Mouse (Mus musculus) lung, postnatal 14 days (tissue): ENCODE measurements at regions not wholly inside any gene's neighbourhood (a gene's known extent, or its start where the extent isn't known, plus 50 kb on each side); places are given as distances from the start of the nearest gene placed in this dataset.

Experiments
- DNase-seq: peaks from one replicate; pipeline ENCODE4 v3.0.0; 2021

- DNase-seq = no peak
Measured at GRCm38 (mm10) chr19:32940806-32941205, 183.5 kb downstream of the Pten start.

- DNase-seq = no peak
Measured at GRCm38 (mm10) chr19:32943594-32944230, 186.4 kb downstream of the Pten start.

- no peak for DNase-seq
Measured at GRCm38 (mm10) chr19:32947081-32947855, 190.0 kb downstream of the Pten start.

- no peak for DNase-seq
Measured at GRCm38 (mm10) chr19:32950252-32950651, 193.0 kb downstream of the Pten start.

- no peak for DNase-seq
Measured at GRCm38 (mm10) chr19:32950794-32951193, 193.5 kb downstream of the Pten start.

GRCm38 (mm10) chr19:32952425-32952824, 195.1 kb downstream of the Pten start:
- DNase-seq = no peak

- DNase-seq = peak; percentile 26
Measured at GRCm38 (mm10) chr19:32952928-32953687, 195.8 kb downstream of the Pten start.

GRCm38 (mm10) chr19:32954001-32954605, 196.8 kb downstream of the Pten start:
- DNase-seq = peak; percentile 70

GRCm38 (mm10) chr19:32954942-32955341, 197.6 kb downstream of the Pten start:
- DNase-seq = no peak

- no peak for DNase-seq
Measured at GRCm38 (mm10) chr19:32956143-32956915, 199.0 kb downstream of the Pten start.

- DNase-seq = peak; percentile 39
Measured at GRCm38 (mm10) chr19:32956916-32957558, 199.7 kb downstream of the Pten start.

GRCm38 (mm10) chr19:32958276-32958675, 201.0 kb downstream of the Pten start:
- DNase-seq = no peak

GRCm38 (mm10) chr19:32958791-32959190, 201.5 kb downstream of the Pten start:
- no peak for DNase-seq

GRCm38 (mm10) chr19:32959844-32960195, 202.5 kb downstream of the Pten start:
- DNase-seq = no peak

- DNase-seq = no peak
Measured at GRCm38 (mm10) chr19:32960196-32960947, 203.1 kb downstream of the Pten start.

- DNase-seq = no peak
Measured at GRCm38 (mm10) chr19:32961525-32961924, 204.2 kb downstream of the Pten start.

GRCm38 (mm10) chr19:32963983-32964382, 206.7 kb downstream of the Pten start:
- DNase-seq = no peak

- no peak for DNase-seq
Measured at GRCm38 (mm10) chr19:32965488-32965887, 208.2 kb downstream of the Pten start.

- no peak for DNase-seq
Measured at GRCm38 (mm10) chr19:32969213-32969776, 212.0 kb downstream of the Pten start.

- DNase-seq = no peak
Measured at GRCm38 (mm10) chr19:32972116-32972515, 214.8 kb downstream of the Pten start.

GRCm38 (mm10) chr19:32973130-32973529, 215.8 kb downstream of the Pten start:
- DNase-seq = no peak
